Mouse (Mus musculus): ENCODE results near the gene Muc1. TPM values are rescaled to one million over a fixed set of nuclear protein-coding genes. Genes with fewer than 3 reads are reported as not detected.

The Muc1 gene
- total and polyA plus RNA-seq, 3 experiments: 0.04 to 1.1 TPM; not detected in 1

DNA sequence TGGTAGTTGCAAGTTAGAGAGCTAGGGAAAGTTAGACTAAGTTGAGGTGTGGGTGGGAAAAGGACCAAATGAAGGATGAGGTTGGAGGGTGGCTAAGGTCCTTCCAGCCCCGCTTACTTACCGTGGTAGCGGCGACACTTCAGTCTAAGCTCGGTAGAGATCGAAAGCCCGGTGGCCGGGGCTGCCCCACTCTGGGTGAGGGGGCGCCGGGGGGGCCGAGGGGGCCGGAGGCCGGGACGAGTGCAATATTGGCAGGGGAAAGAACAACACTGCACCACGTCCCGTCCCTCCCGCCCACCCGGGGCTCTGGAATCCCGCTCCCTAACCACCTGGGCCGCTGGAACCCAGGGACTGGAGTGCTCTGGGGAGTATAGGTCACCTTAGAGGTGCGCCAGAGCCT, 2.0 kb upstream of the Muc1 start, which contains the start of gene Mtx1 (continued):
- TF ChIP-seq NRF1 (IDR thresholded peaks at IDR 0.05; ENCODE audit: insufficient read depth, low read depth, low read length, poor library complexity, severe bottlenecking): no peak

DNA sequence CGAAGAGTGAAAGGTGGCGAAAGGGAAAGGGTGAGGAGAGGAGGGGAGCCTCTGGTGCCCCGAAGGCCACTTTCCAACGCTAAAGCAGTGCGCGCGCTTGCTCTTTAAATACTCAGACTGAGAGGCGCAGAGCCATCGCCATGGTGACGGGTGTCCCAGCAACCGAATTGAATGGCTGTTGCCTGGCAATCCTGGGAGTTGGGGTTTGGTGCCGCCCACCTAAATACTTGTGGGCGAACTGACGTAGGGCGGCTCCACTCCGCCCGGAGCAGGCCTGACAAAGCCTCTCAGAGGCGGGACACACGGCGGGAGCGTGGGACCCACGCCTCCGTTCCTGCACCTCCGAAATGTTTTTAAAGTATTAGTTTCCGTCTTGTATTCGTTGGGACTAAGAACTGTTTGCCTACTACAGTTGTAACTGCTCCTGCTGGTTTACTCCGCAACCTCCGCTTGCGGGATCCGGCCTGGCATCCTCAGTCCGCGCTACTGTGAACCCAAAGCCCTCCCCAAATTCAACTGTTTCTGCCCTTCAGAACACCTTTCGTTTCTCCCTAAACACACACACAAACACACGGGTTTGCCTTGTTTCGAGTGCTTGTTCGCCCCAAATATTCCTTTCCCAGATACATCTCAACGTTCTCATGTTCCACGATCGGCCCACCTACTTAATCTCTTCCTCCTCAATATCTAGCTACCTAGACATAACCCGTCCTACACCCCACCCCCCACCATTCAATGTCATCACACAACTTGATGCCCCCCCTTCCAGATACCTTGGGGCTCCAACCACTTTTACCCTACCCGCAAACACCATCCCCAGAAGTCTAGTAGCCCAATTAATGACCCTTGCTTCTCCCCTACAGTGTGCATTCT, 1.3 kb upstream of the Muc1 start:
- Histone ChIP-seq H3K36me3 (ENCODE audit: control insufficient read depth in 1 of 2, insufficient read depth in 2 of 2, low read length in 2 of 2) (peaks cover 0 to 2% of the 10 kb centered on the region in 2 experiments; a peak in 1 of 4 replicates), H3K9me3 (replicated peaks; ENCODE audit: insufficient read depth, low read length) (no peaks in the 10 kb centered on the region), H3K79me2 (ENCODE audit: control insufficient read depth, insufficient read depth, low read length, poor library complexity) (no peaks in the 10 kb centered on the region), H3K4me3 (ENCODE audit: control insufficient read depth in 1 of 2, insufficient read depth in 1 of 2, low read depth in 2 of 2, low read length in 2 of 2) (peak overlapping the region; percentile 65 to 83), H3K4me1 (ENCODE audit: control insufficient read depth in 1 of 2, insufficient read depth in 2 of 2, low read length in 2 of 2) (peaks cover 2 to 8% of the 10 kb centered on the region in 2 experiments; a peak in 3 of 4 replicates), H3K27me3 (ENCODE audit: control insufficient read depth in 1 of 2, insufficient read depth in 2 of 2, low read length in 2 of 2) (no peaks in the 10 kb centered on the region), H3K27ac (ENCODE audit: control insufficient read depth, low read depth, low read length) (no peak overlapping the region), H3K9ac (ENCODE audit: control insufficient read depth, low read depth, low read length, poor library complexity, severe bottlenecking) (peak overlapping the region; percentile 11)
- TF ChIP-seq USF1 (IDR thresholded peaks at IDR 0.05; ENCODE audit: low read depth, low read length) (no peak), MAX (IDR thresholded peaks at IDR 0.05; ENCODE audit: low read length) (no peak), NELFE (IDR thresholded peaks at IDR 0.05; ENCODE audit: low read depth, low read length) (no peak), RAD21 (IDR thresholded peaks at IDR 0.05; ENCODE audit: low read depth, low read length) (no peak), MXI1 (IDR thresholded peaks at IDR 0.05; ENCODE audit: low read depth, low read length) (peak; percentile 24; the same call in 1 of the 2 replicates), ELF1 (IDR thresholded peaks at IDR 0.05; ENCODE audit: low read depth, low read length) (0 out of 2 replicates have a peak, but pooled peaks have one; percentile 31), MYB (IDR thresholded peaks at IDR 0.05; ENCODE audit: low read depth, low read length) (0 out of 2 replicates have a peak, but pooled peaks have one; percentile 5), MYC (IDR thresholded peaks at IDR 0.05; ENCODE audit: low read depth, low read length) (no peak), POLR2AphosphoS2 (IDR thresholded peaks at IDR 0.05; ENCODE audit: low read length) (no peak), MAZ (IDR thresholded peaks at IDR 0.05; ENCODE audit: low read depth, low read length) (no peak), MAFK (IDR thresholded peaks at IDR 0.05; ENCODE audit: borderline replicate concordance, low read depth, low read length) (no peak), ETS1 (IDR thresholded peaks at IDR 0.05; ENCODE audit: low read depth, low read length) (no peak), UBTF (IDR thresholded peaks at IDR 0.05; ENCODE audit: borderline replicate concordance, insufficient read depth, low read depth, low read length) (no peak), BHLHE40 (IDR thresholded peaks at IDR 0.05; ENCODE audit: borderline replicate concordance, low read depth, low read length) (no peak), ZC3H11A (IDR thresholded peaks at IDR 0.05; ENCODE audit: low read depth, low read length) (no peak)
- peak; percentile 80 for DNase-seq (ENCODE audit: low read depth, low spot score)

DNA sequence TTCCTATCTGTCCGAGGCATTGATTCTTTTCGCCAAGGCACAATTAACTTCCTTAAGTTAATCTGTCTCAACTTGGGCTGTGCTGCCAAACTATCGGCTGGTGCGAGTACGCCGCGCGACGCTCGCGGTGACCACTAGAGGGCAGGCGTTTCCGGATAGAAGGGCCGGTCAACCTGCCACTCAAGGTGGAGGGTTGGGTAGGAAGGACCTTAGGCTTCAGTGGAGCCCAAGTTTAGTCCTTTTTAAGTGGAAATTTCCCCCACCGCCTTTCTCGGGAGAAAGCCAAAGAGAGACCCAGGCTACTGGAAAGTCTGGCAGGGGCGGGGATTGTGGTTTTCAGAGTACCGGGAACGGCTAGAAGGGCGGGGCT, 692 bp upstream of the Muc1 start:
- peak; percentile 93 for DNase-seq (ENCODE audit: low read depth, low spot score)
- H3K4me1 ChIP-seq (ENCODE audit: control insufficient read depth in 1 of 2, insufficient read depth in 2 of 2, low read length in 2 of 2): peaks cover 2 to 12% of the 10 kb centered on the region in 2 experiments; a peak in 3 of 4 replicates
- H3K9ac ChIP-seq (ENCODE audit: control insufficient read depth, low read depth, low read length, poor library complexity, severe bottlenecking): peak overlapping the region; percentile 68
- peak overlapping the region; percentile 65 to 83 for H3K4me3 ChIP-seq (ENCODE audit: control insufficient read depth in 1 of 2, insufficient read depth in 1 of 2, low read depth in 2 of 2, low read length in 2 of 2)
- no peaks in the 10 kb centered on the region for H3K79me2 ChIP-seq (ENCODE audit: control insufficient read depth, insufficient read depth, low read length, poor library complexity)
- peak overlapping the region; percentile 36; the same call in 1 of the 2 replicates for H3K27ac ChIP-seq (ENCODE audit: control insufficient read depth, low read depth, low read length)
- peaks cover 0 to 5% of the 10 kb centered on the region in 2 experiments; a peak in 2 of 4 replicates for H3K36me3 ChIP-seq (ENCODE audit: control insufficient read depth in 1 of 2, insufficient read depth in 2 of 2, low read length in 2 of 2)
- no peaks in the 10 kb centered on the region for H3K27me3 ChIP-seq (ENCODE audit: control insufficient read depth in 1 of 2, insufficient read depth in 2 of 2, low read length in 2 of 2)
- no peaks in the 10 kb centered on the region for H3K9me3 ChIP-seq (replicated peaks; ENCODE audit: insufficient read depth, low read length)
- TF ChIP-seq ZC3H11A (IDR thresholded peaks at IDR 0.05; ENCODE audit: low read depth, low read length) (0 out of 2 replicates have a peak, but pooled peaks have one; percentile 40), MYB (IDR thresholded peaks at IDR 0.05; ENCODE audit: low read depth, low read length) (no peak), MYC (IDR thresholded peaks at IDR 0.05; ENCODE audit: low read depth, low read length) (no peak; the same call in 1 of the 2 replicates), MAZ (IDR thresholded peaks at IDR 0.05; ENCODE audit: low read depth, low read length) (peak; percentile 86), GABPA (IDR thresholded peaks at IDR 0.05; ENCODE audit: low read depth, low read length) (no peak), HCFC1 (IDR thresholded peaks at IDR 0.05; ENCODE audit: low read depth, low read length) (peak; percentile 73), NRF1 (IDR thresholded peaks at IDR 0.05; ENCODE audit: insufficient read depth, low read depth, low read length, poor library complexity, severe bottlenecking) (no peak), MAFK (IDR thresholded peaks at IDR 0.05; ENCODE audit: borderline replicate concordance, low read depth, low read length) (no peak), ELF1 (IDR thresholded peaks at IDR 0.05; ENCODE audit: low read depth, low read length) (peak; percentile 64; the same call in 1 of the 2 replicates), RCOR1 (IDR thresholded peaks at IDR 0.05; ENCODE audit: low read depth, low read length) (no peak), TBP (IDR thresholded peaks at IDR 0.05; ENCODE audit: low read depth, low read length) (no peak), SIN3A (IDR thresholded peaks at IDR 0.05; ENCODE audit: low read length) (peak; percentile 78; the same call in 1 of the 2 replicates), CTCF (IDR thresholded peaks at IDR 0.05 in 2 of 3, conservative IDR thresholded peaks at IDR 0.05 in 1 of 3; ENCODE audit: control insufficient read depth in 1 of 3, insufficient read depth in 1 of 3, low read depth in 2 of 3, low read length in 3 of 3, poor library complexity in 1 of 3, severe bottlenecking in 1 of 3) (peak; percentile 96 to 100 (median 99)), JUND (IDR thresholded peaks at IDR 0.05; ENCODE audit: low read depth, low read length) (no peak), POLR2AphosphoS2 (IDR thresholded peaks at IDR 0.05; ENCODE audit: low read length) (no peak), POLR2A (IDR thresholded peaks at IDR 0.05; ENCODE audit: control insufficient read depth in 1 of 2, insufficient read depth in 1 of 2, low read depth in 1 of 2, low read length in 2 of 2, poor library complexity in 1 of 2) (peak in 1 of 2 experiments; percentile 35; a peak in 1 of 4 replicates), ETS1 (IDR thresholded peaks at IDR 0.05; ENCODE audit: low read depth, low read length) (peak; percentile 45; the same call in 1 of the 2 replicates), GATA1 (IDR thresholded peaks at IDR 0.05; ENCODE audit: low read depth, low read length) (no peak), MAX (IDR thresholded peaks at IDR 0.05; ENCODE audit: low read length) (no peak), NELFE (IDR thresholded peaks at IDR 0.05; ENCODE audit: low read depth, low read length) (no peak)
